Comparison of ENCODE assay signal across 8 mouse cellular contexts in genomic region chr11:4636782-4637342, GRCm38 (mm10). TPM values are rescaled to one million over a fixed set of nuclear protein-coding genes. Genes with fewer than 3 reads are reported as not detected.
A peak's percentile ranks its signal among the peaks of the same experiment; 100 is the strongest.
DNase-seq lines count a peak whose midpoint lies in the region; ATAC-seq lines count a peak whose summit lies in the region.

No protein-coding gene starts in this region.

- WGBS in kidney, embryonic 15.5 days, result 56% methylated on average over 5 of the region's 5 CpGs
- 59% methylated on average over 5 of the region's 5 CpGs for WGBS in hindbrain, embryonic 13.5 days
- 59% methylated on average over 5 of the region's 5 CpGs for WGBS in midbrain, embryonic 12.5 days

- peaks cover 21% of the 10 kb centered on the region for H3K4me1 ChIP-seq in kidney, embryonic 15.5 days
- peaks cover 7% of the 10 kb centered on the region; the same call in 1 of the 2 replicates for H3K4me1 ChIP-seq in brown adipose tissue, adult 24 weeks (ENCODE audit: control insufficient read depth, insufficient read depth, insufficient read length, low read length)
- peaks cover 17% of the 10 kb centered on the region for H3K4me1 ChIP-seq in hindbrain, embryonic 13.5 days (replicated peaks)
- H3K4me1 ChIP-seq in midbrain, embryonic 12.5 days, result peaks cover 16% of the 10 kb centered on the region

- H3K9ac ChIP-seq in kidney, embryonic 15.5 days, result no peak overlapping the region
- no peak overlapping the region for H3K9ac ChIP-seq in hindbrain, embryonic 13.5 days
- H3K9ac ChIP-seq in midbrain, embryonic 12.5 days (replicated peaks), result no peak overlapping the region; the same call in 1 of the 2 replicates

- peak overlapping the region; percentile 85 for H3K27ac ChIP-seq in kidney, embryonic 15.5 days
- peak overlapping the region; percentile 83 for H3K27ac ChIP-seq in brown adipose tissue, adult 24 weeks (replicated peaks; ENCODE audit: low read depth, low read length)
- peak overlapping the region; percentile 23; the same call in 1 of the 2 replicates for H3K27ac ChIP-seq in hindbrain, embryonic 13.5 days
- no peak overlapping the region for H3K27ac ChIP-seq in midbrain, embryonic 12.5 days (replicated peaks)

- H3K27me3 ChIP-seq in kidney, embryonic 15.5 days, result no peaks in the 10 kb centered on the region
- no peaks in the 10 kb centered on the region for H3K27me3 ChIP-seq in hindbrain, embryonic 13.5 days
- 0 out of 2 replicates have a peak, but pooled peaks cover 6% of the 10 kb centered on the region for H3K27me3 ChIP-seq in midbrain, embryonic 12.5 days

- H3K4me2 ChIP-seq in kidney, embryonic 15.5 days, result peak overlapping the region; percentile 68
- H3K4me2 ChIP-seq in hindbrain, embryonic 13.5 days, result peak overlapping the region; percentile 82
- H3K4me2 ChIP-seq in midbrain, embryonic 12.5 days (replicated peaks), result peak overlapping the region; percentile 87

- H3K9me3 ChIP-seq in kidney, embryonic 15.5 days (replicated peaks), result no peaks in the 10 kb centered on the region
- H3K9me3 ChIP-seq in hindbrain, embryonic 13.5 days, result no peaks in the 10 kb centered on the region
- H3K9me3 ChIP-seq in midbrain, embryonic 12.5 days, result no peaks in the 10 kb centered on the region

- ATAC-seq in kidney, embryonic 15.5 days (replicated peaks; ENCODE audit: low FRiP score), result peak; percentile 16; the same call in 1 of the 2 replicates
- no peak for ATAC-seq in hindbrain, embryonic 13.5 days (ENCODE audit: low FRiP score)
- 0 out of 2 replicates have a peak, but pooled peaks have one; percentile 3 for ATAC-seq in midbrain, embryonic 12.5 days (ENCODE audit: low FRiP score, low read depth)
- ATAC-seq in inflammation-experienced regulatory T-cells, adult 6 months, result no peak

- H3K36me3 ChIP-seq in kidney, embryonic 15.5 days, result peaks cover 14% of the 10 kb centered on the region; the same call in 1 of the 2 replicates
- H3K36me3 ChIP-seq in hindbrain, embryonic 13.5 days, result peaks cover 9% of the 10 kb centered on the region
- H3K36me3 ChIP-seq in midbrain, embryonic 12.5 days, result peaks cover 4% of the 10 kb centered on the region

- DNase-seq in kidney, postnatal 25 days, result no peak
- DNase-seq in embryo, embryonic 11 days, result no peak
- DNase-seq in thymus, postnatal 0 days (ENCODE audit: low spot score), result no peak

- H3K4me3 ChIP-seq in kidney, embryonic 15.5 days (replicated peaks), result peak overlapping the region; percentile 77
- H3K4me3 ChIP-seq in brown adipose tissue, adult 24 weeks (ENCODE audit: insufficient read depth, low read depth, low read length), result peak overlapping the region; percentile 93
- peak overlapping the region; percentile 82 for H3K4me3 ChIP-seq in hindbrain, embryonic 13.5 days
- peak overlapping the region; percentile 89; the same call in 1 of the 2 replicates for H3K4me3 ChIP-seq in midbrain, embryonic 12.5 days

RNA-seq across cellular contexts. Expression of gene Ascc2, which starts 0.7 kb away (rescaled TPM):
- polyA plus RNA-seq in kidney, embryonic 15.5 days (2015; fragmentation: Nextera tagmentation; extraction: Ambion mirVana), result 34.5 and 36.5 TPM in 2 replicates
- 7.4 and 9.1 TPM in 2 replicates for polyA plus RNA-seq in brown adipose tissue, adult 24 weeks (2012; ENCODE audit: insufficient read depth, insufficient read length, missing spikeins)
- 20.8 and 21.5 TPM in 2 replicates for polyA plus RNA-seq in hindbrain, embryonic 13.5 days (2015; fragmentation: Nextera tagmentation; extraction: Ambion mirVana)
- polyA plus RNA-seq in midbrain, embryonic 12.5 days (2016; fragmentation: Nextera tagmentation; extraction: Ambion mirVana), result 30.4 and 31.3 TPM in 2 replicates
- polyA plus RNA-seq in inflammation-experienced regulatory T-cells, adult 6 months (2017; shearing (Covaris generic)), result 10 to 100 TPM; 31.0 to 32.0 (median 31.7) TPM
- polyA plus RNA-seq in thymus, postnatal 0 days (2015; fragmentation: Nextera tagmentation; extraction: Ambion mirVana), result 27.3 and 27.4 TPM in 2 replicates

RNA-seq across cellular contexts. Expression of gene Gm11032, which starts 17.0 kb away (rescaled TPM):
- not detected in 2 replicates for polyA plus RNA-seq in kidney, embryonic 15.5 days (2015; fragmentation: Nextera tagmentation; extraction: Ambion mirVana)
- polyA plus RNA-seq in brown adipose tissue, adult 24 weeks (2012; ENCODE audit: insufficient read depth, insufficient read length, missing spikeins), result not detected in 2 replicates
- not detected in 2 replicates for polyA plus RNA-seq in hindbrain, embryonic 13.5 days (2015; fragmentation: Nextera tagmentation; extraction: Ambion mirVana)
- polyA plus RNA-seq in midbrain, embryonic 12.5 days (2016; fragmentation: Nextera tagmentation; extraction: Ambion mirVana), result not detected in 2 replicates
- polyA plus RNA-seq in inflammation-experienced regulatory T-cells, adult 6 months (2017; shearing (Covaris generic)), result not detected
- polyA plus RNA-seq in thymus, postnatal 0 days (2015; fragmentation: Nextera tagmentation; extraction: Ambion mirVana), result not detected in 2 replicates

RNA-seq across cellular contexts. Expression of gene Mtmr3, which starts 42.2 kb away (rescaled TPM):
- 24.4 and 25.6 TPM in 2 replicates for polyA plus RNA-seq in kidney, embryonic 15.5 days (2015; fragmentation: Nextera tagmentation; extraction: Ambion mirVana)
- 13.3 and 20.3 TPM in 2 replicates for polyA plus RNA-seq in brown adipose tissue, adult 24 weeks (2012; ENCODE audit: insufficient read depth, insufficient read length, missing spikeins)
- polyA plus RNA-seq in hindbrain, embryonic 13.5 days (2015; fragmentation: Nextera tagmentation; extraction: Ambion mirVana), result 35.9 and 36.7 TPM in 2 replicates
- polyA plus RNA-seq in midbrain, embryonic 12.5 days (2016; fragmentation: Nextera tagmentation; extraction: Ambion mirVana), result 49.2 and 49.8 TPM in 2 replicates
- polyA plus RNA-seq in inflammation-experienced regulatory T-cells, adult 6 months (2017; shearing (Covaris generic)), result 10 to 100 TPM; 15.1 to 34.1 (median 32.3) TPM
- 23.4 and 23.6 TPM in 2 replicates for polyA plus RNA-seq in thymus, postnatal 0 days (2015; fragmentation: Nextera tagmentation; extraction: Ambion mirVana)

Comparison
In these comparisons a context has a peak if more than half of its experiments do, and no peak if none do; other contexts are left out.
1. ATAC-seq: peak in kidney, embryonic 15.5 days (single experiment) and midbrain, embryonic 12.5 days (single experiment); none in hindbrain, embryonic 13.5 days (single experiment) and inflammation-experienced regulatory T-cells, adult 6 months (single experiment).
2. Peak in every context shown above with its lines, with median percentiles within 50 percentile points of each other: H3K4me2 ChIP-seq and H3K4me3 ChIP-seq.